Mouse (Mus musculus) cerebellum, adult 18-20 months (tissue): ENCODE data around the gene Rack1.

Experiments used
- DNase-seq, 2 experiments: peaks; one replicate each; pipeline ENCODE4 v3.0.0; 2021

The Rack1 gene

GRCm38 (mm10) chr11:48796290-48796689 is 3.8 kb upstream of the Rack1 start:
- DNase-seq = no peak

GRCm38 (mm10) chr11:48797287-48797686 is 2.8 kb upstream of the Rack1 start:
- no peak for DNase-seq

DNA sequence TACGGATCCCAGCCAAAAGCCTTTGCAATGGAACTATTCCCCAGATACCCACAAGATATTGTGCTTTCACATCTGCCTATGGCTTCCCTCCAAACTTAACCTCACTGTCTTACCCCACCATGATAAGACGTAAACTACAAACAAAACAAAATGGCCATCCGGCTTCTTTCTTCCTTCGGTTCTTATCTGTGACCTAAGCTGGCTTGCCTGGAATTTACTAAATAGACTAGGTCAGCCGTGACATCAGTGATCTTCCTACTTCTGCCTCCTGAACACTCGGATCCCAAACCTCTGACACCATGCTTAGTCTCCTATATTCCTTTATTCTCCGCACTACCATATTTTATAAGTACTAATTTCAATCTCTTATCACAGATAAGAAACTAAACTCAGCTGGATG is 1.8 kb upstream of the Rack1 start:
- DNase-seq = no peak

- DNase-seq = no peak
Observed at GRCm38 (mm10) chr11:48798984-48799920, 880 bp upstream of the Rack1 start.

DNA sequence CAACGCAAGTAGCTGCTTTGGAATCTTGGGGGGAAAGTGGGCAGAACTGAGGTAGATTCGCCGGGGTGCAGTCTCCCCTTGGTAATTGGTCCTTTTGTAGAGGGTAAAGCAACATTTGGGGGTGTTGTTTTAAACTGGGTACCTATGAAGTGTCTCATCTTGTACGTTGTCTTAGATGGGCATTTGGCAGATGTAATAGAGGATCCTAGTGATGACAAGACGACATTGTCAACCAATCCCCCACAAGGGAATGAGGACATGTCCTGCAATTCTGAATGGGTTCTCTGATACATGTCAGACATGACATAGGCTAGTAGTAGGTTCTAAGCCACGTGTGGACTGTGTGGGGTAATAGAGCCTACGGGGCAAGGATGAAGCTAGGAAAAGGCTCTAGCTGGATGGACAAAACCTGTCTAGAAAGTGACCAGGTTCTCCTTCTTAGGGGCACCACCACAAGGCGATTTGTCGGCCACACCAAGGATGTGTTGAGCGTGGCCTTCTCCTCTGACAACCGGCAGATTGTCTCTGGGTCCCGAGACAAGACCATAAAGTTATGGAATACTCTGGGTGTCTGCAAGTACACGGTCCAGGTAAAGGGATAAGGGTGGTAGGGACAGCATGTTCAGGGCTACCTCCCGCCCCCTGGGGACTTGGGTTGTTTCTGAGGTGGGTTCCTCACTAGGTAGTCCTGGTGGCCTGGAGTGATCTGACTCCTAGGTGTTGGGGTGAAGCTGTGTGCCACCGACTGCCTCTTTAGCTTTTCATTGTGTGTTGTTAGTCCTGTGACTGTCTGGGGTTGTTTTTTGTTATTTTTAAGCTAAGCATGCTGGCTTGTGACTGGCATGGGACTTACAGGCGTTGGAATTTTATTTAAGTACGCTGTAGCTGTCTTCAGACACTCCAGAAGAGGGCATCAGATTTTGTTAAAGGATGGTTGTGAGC is 2.0 kb downstream of the Rack1 start:
- no peak for DNase-seq

- no peak for DNase-seq
Observed at GRCm38 (mm10) chr11:48803988-48804387, 3.9 kb downstream of the Rack1 start.

- no peak for DNase-seq
Observed at GRCm38 (mm10) chr11:48804922-48805321, 4.8 kb downstream of the Rack1 start.

DNA sequence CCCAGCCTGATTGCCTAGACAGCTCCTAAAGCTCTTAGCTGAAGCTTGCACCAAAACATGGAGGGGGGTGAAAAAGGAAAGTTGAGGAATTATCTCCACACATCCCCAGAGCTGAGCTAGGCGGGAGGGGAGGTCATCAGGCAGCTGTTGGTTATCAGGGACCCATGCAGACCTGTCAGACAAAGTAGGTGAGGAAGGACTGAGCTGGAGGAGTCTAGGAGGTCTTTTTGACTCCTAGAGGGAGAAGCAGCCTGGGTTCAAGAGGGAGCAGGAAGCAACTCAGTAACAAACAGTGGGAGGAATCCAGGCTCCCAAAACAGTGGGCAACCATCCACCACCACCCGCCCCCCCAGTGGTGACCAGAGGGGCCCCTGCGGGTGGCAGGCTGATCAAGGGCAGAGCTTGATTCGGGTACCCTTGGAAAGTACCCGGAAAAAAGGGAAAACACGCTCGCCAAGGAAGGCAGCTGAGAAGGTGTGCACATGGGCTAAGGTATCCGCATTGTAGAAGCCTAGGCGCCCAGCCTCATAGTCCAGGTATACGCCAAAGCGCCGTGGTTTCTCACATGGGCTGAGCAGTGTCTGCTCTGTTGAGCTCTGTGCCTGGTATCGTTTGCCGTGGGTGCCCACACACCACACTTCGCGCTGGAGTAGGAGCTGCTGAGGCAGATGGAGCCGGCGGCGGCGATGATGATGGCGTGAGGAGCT is 6.9 kb downstream of the Rack1 start:
- no peak for DNase-seq

DNA sequence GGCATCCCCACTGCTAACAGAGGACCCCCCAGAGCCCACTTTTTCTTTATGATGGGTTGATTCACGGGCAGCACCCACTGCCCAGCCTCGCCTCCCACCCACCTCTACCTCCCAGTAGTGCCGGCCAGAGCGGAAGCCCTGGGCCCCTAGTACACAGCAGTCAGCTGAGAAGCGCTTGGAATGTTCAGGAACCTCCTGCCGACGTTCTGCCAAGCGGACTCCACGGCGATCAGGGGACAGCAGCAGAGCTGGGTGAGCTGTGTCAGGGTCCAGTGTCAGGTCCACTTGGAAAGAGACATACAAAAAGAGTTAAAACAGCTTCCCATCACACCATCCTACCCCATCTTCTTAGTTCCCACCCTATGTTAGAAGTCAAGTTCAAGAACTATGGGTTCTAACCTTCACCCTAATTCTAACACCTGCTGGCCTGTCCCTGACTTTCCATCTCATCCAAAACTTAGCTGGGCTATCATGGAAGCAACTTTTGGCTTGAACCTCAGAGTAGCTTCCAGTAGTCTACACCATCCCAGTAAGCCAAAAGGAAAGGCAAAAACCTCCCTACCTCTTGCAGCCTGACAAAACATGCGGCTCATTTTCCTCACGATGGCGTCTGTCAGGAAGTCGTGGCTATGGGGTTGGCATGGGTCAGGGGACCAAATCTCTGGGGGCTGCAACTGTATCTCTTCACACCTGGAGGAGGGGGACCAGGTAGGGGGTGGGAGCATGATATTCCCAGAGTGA is 7.6 kb downstream of the Rack1 start:
- no peak for DNase-seq

GRCm38 (mm10) chr11:48808304-48808646 is 8.1 kb downstream of the Rack1 start:
- no peak for DNase-seq

DNA sequence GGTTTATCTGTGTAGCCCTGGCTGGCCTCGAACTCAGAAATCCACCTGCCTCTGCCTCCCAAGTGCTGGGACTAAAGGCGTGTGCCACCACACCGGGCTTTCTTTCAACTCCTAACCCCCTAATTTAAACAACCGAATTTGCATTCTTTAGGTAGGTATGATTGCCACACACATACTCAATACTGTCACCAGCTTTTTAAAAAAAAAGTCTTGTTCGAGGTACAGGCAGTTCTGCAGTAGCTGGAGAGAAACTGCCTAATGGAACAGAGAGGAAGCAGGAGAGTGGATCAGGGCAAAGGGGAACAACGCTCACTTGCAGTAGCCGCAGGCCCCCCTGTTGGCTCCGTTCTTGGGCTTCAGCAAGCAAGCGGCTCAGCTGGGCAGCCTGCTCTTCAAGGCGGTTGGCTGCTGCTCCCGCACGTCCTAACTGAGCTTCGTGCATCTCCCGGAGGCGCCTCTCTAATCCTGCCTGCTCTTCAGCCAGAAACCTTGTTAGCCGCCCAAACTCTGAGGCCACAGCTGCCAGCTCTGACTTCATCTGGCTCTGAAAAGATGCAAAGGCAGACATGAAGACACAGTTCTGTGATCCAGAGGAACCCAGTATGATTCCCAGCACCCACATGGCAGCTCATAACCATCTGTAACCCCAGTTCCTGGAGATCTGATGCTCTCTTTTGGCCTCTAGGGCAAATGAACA is 8.8 kb downstream of the Rack1 start:
- DNase-seq = no peak

- no peak for DNase-seq
Observed at GRCm38 (mm10) chr11:48809434-48809830, 9.3 kb downstream of the Rack1 start.

- no peak for DNase-seq
Observed at GRCm38 (mm10) chr11:48810142-48810541, 10.0 kb downstream of the Rack1 start.

DNA sequence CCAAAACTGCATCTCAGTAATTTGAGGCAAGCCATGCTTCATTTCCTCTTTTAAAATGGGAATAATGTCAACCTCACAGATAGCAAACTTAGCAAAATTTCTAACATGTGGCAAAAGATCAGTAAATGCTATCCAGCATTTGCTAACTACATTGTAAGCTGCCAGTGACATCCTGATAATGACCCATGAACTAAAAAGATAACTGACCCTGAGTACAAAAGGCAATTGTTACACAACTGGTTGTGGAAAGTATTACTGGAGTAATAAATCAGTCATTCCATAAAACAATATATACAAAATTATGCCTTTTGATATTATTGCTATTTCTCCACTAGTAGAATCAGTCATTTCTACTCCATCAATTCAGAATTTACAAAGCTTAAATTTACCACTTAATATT is 13.7 kb downstream of the Rack1 start:
- no peak for DNase-seq

DNA sequence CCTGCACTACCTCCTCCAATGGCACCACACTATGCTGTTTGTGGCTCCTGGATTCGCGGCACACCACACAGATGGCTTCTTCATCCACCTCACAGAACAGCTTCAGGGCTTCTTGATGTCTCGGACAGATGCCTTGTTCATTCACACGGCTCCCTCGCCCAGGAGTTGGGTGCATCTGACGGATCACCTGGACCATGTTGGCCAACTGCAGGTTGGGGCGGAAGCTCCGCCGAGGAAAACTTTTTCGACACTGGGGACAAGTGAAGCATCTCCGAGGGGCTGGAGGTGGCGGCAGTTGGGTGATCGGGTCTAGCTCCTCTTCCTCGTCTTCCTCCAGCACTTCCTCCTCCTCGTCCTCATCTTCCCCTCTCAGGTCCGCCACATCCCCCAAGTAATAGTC is 15.7 kb downstream of the Rack1 start:
- DNase-seq = peak in 1 of 2 experiments; percentile 22

DNA sequence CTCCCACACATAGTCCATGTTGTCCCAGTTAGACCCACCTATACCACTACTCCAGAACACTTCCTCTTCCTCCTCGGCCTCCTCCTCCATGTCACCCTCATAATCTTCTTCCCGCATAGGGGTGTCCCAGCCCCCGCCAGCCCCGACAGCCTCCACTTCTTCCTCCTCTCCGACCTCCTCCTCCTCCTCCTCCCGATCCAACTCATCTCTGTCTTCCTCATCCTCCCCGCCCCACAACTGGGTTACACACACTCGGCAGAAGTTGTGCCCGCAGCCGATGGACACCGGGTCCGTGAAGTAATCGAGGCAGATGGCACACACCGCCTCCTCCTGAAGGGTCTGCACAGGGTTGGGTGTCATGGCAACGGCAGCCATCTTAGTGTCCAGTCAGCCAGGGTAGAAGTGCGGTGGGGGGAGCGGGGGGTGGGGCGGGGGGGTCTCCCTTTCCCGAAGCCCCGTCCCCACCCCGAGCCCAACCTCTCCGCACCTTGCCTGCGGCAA is 16.2 kb downstream of the Rack1 start:
- DNase-seq = peak in 1 of 2 experiments; percentile 56

DNA sequence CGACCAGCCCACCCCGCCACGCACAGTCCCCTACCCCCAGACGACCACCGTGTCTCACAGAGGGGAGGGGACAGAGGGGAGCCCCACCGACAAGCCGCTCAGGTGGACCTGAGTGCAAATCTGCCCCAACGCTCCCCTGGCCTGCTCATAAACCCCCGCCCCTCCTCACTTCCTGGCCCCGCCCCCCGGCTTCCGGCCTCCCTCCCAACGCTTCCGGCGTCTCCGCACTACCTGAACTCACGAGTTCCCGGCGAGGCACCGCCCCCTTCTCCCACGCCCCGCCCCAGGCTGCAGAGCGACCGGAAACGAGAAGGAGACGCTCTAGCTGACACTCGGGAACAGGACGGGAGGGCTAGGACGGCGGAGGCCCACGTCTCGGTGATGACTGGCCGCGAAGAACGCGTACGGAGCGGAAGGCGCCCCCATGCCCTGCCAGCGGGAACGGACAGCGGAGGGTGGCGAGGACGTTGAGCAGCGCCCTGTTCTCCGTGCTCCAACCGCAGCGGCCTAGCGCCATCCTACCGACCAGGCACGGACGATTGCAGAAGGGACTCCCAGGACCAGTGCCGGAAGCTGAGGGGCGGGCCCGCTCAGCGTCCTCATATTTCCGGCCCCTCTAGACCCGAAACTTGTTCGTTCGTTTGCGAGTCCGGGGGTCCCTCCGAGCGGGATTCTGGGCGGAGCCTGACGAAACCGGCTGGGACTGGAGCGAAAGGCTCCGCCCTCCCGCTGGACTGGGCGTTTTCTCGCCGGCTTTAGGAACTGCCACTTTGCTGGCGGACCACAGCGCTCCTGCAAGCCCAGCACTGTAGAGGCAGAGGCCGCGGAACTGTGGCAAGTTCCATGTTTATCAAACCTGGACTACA is 16.9 kb downstream of the Rack1 start, which contains the start of gene Trim41:
Trim41 (minus strand) TSS at position 554 of the 866 bp plus-strand sequence.
- peak; percentile 99 for DNase-seq

GRCm38 (mm10) chr11:48817794-48818193 is 17.7 kb downstream of the Rack1 start:
- no peak for DNase-seq

GRCm38 (mm10) chr11:48818346-48818745 is 18.2 kb downstream of the Rack1 start:
- DNase-seq = peak; percentile 79 to 91

- no peak for DNase-seq
Observed at GRCm38 (mm10) chr11:48819614-48820307, 19.6 kb downstream of the Rack1 start.
